Comparison of ENCODE assay signal across 8 mouse cellular contexts in the genomic region with DNA sequence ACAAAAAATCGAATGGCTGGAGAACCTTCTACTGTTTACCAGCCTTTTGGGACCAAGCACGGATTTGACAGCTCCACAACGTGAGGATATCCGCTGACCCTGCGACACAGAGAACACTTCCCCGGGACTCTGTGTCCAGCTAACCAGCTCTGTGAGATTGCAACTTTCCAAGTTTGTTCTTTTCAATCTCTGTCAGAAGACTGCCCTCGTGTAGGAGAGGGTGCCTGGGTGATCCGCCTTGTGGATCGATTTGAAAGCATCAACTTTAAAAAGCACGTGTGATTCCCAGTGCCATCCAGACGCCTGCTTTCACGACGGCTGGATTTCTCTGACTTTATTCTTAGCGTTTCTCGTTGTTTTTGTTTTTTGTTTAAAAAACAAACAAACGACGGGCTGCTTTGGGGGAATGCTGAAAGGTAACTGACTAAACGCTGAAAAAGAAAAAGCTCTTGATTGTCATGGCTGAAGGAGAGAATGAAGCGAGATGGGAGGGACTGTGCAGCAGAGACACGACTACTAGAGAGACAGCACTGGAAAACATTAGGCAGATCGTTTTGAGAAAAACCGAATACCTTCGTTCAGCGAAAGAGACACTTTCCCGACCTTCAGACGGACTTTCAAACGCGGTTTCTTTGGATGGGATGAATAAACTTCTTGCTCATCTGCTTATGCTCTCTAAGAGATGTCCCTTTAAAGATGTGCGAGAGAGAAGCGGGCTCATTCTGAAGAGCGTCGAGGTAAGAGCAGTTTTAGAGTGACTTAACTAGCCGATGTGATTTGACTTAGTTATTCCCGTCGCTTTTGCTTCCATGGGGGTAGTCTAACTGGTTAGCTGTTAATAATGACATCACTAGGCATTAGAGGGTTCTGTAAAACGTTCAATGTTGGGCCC. TPM values are rescaled to one million over a fixed set of nuclear protein-coding genes. Genes with fewer than 3 reads are reported as not detected.
DNase-seq lines count a peak whose midpoint lies in the region; ATAC-seq and TF ChIP-seq lines count a peak whose summit lies in the region.

No protein-coding gene starts in this region.

- dilution Hi-C loops in CH12.LX (cut with MboI; ENCODE audit: extremely low pct_ligation_motif_present, extremely low pct_unique_long_range_greater_than_20kb, low sequenced_read_pairs): no loop called here

- H3K9ac ChIP-seq in heart, embryonic 12.5 days: peak overlapping the region; percentile 75
- peak overlapping the region; percentile 67 for H3K9ac ChIP-seq in CH12.LX (ENCODE audit: insufficient read depth, low read depth)
- H3K9ac ChIP-seq in liver, embryonic 11.5 days (ENCODE audit: low read depth, low read length): peak overlapping the region; percentile 91

- peak overlapping the region; percentile 94 for H3K27ac ChIP-seq in heart, embryonic 12.5 days (ENCODE audit: poor library complexity, severe bottlenecking)
- no peak overlapping the region for H3K27ac ChIP-seq in CH12.LX (ENCODE audit: insufficient read depth, low read depth)
- H3K27ac ChIP-seq in liver, embryonic 11.5 days (ENCODE audit: low read depth, low read length): peak overlapping the region; percentile 96

- peaks cover 28% of the 10 kb centered on the region for H3K4me1 ChIP-seq in heart, embryonic 12.5 days (replicated peaks)
- H3K4me1 ChIP-seq in CH12.LX (ENCODE audit: control insufficient read depth in 1 of 2, insufficient read depth in 2 of 2): peaks cover 3 to 54% of the 10 kb centered on the region in 2 experiments; a peak in 3 of 4 replicates
- H3K4me1 ChIP-seq in liver, embryonic 11.5 days (replicated peaks; ENCODE audit: control insufficient read depth, insufficient read depth, low read length): peaks cover 22% of the 10 kb centered on the region

- under 1% methylated on average over 36 of the region's 36 CpGs for WGBS in heart, embryonic 12.5 days
- under 1% methylated on average over 36 of the region's 36 CpGs for WGBS in liver, embryonic 11.5 days

- H3K9me3 ChIP-seq in heart, embryonic 12.5 days (replicated peaks): no peaks in the 10 kb centered on the region
- H3K9me3 ChIP-seq in CH12.LX (replicated peaks; ENCODE audit: low read length): peaks cover 3% of the 10 kb centered on the region
- H3K9me3 ChIP-seq in liver, embryonic 11.5 days (ENCODE audit: control insufficient read depth, low read length): no peaks in the 10 kb centered on the region

- DNase-seq in heart, adult 9 months (ENCODE audit: low spot score in 2 of 2): no peak
- DNase-seq in CH12.LX (ENCODE audit: extremely low read depth): no peak
- DNase-seq in fibroblast of lung, adult 2 months (ENCODE audit: low read depth): peak; percentile 71
- DNase-seq in liver, embryonic 11.5 days (ENCODE audit: low spot score): no peak
- DNase-seq in splenic B cell, adult 2 months (ENCODE audit: low read depth, low spot score): peak; percentile 26
- no peak for DNase-seq in cerebellum, adult 9-10 months
- DNase-seq in frontal cortex, postnatal 36 days (ENCODE audit: low spot score in 2 of 2): no peak

- no peak for TF ChIP-seq RAD21 in CH12.LX (IDR thresholded peaks at IDR 0.05; ENCODE audit: low read depth, low read length)

- no peak for TF ChIP-seq POLR2A in CH12.LX (IDR thresholded peaks at IDR 0.05; ENCODE audit: low read depth, low read length)

- TF ChIP-seq CTCF in CH12.LX (conservative IDR thresholded peaks at IDR 0.05 in 1 of 2, IDR thresholded peaks at IDR 0.05 in 1 of 2; ENCODE audit: low read depth in 2 of 2, low read length in 2 of 2): no peak

- peak overlapping the region; percentile 84 for H3K4me2 ChIP-seq in heart, embryonic 12.5 days
- H3K4me2 ChIP-seq in CH12.LX (ENCODE audit: insufficient read depth, low read depth, poor library complexity, severe bottlenecking): peak overlapping the region; percentile 99
- peak overlapping the region; percentile 97 for H3K4me2 ChIP-seq in liver, embryonic 11.5 days

- 0 out of 2 replicates have a peak, but pooled peaks have one; percentile 12 for TF ChIP-seq EP300 in CH12.LX (IDR thresholded peaks at IDR 0.05; ENCODE audit: low read length)

- in situ Hi-C loops in CH12.LX (cut with MboI; ENCODE audit: low pct_ligation_motif_present, low pct_unique_long_range_greater_than_20kb, low sequenced_read_pairs): loop anchor here (25.0 kb wide), 1 partner anchor 299 kb away; a partner anchor contains a TSS

- no peaks in the 10 kb centered on the region for H3K36me3 ChIP-seq in heart, embryonic 12.5 days
- peaks cover 0 to 14% of the 10 kb centered on the region in 2 experiments for H3K36me3 ChIP-seq in CH12.LX (replicated peaks in 1 of 2; ENCODE audit: control insufficient read depth in 1 of 2, insufficient read depth in 1 of 2, low read length in 1 of 2)
- H3K36me3 ChIP-seq in liver, embryonic 11.5 days (ENCODE audit: control insufficient read depth, insufficient read depth, low read length): no peaks in the 10 kb centered on the region
- H3K36me3 ChIP-seq in splenic B cell, adult 2 months (ENCODE audit: control insufficient read depth, insufficient read depth, low read length, poor library complexity, severe bottlenecking): no peaks in the 10 kb centered on the region

- ATAC-seq in heart, embryonic 12.5 days (ENCODE audit: insufficient number of reproducible peaks, low FRiP score): no peak
- no peak; the same call in 1 of the 2 replicates for ATAC-seq in liver, embryonic 11.5 days (replicated peaks; ENCODE audit: low FRiP score)

- no peaks in the 10 kb centered on the region for H3K27me3 ChIP-seq in heart, embryonic 12.5 days (replicated peaks)
- no peaks in the 10 kb centered on the region for H3K27me3 ChIP-seq in CH12.LX (replicated peaks)
- no peaks in the 10 kb centered on the region for H3K27me3 ChIP-seq in liver, embryonic 11.5 days (replicated peaks; ENCODE audit: control insufficient read depth, insufficient read depth, low read length)
- H3K27me3 ChIP-seq in splenic B cell, adult 2 months (ENCODE audit: control insufficient read depth, insufficient read depth, low read length, poor library complexity, severe bottlenecking): no peaks in the 10 kb centered on the region

- peak overlapping the region; percentile 65 for H3K4me3 ChIP-seq in heart, embryonic 12.5 days
- H3K4me3 ChIP-seq in CH12.LX (replicated peaks in 1 of 3; ENCODE audit: low read depth in 2 of 3, low read length in 2 of 3, poor library complexity in 1 of 3): peak overlapping the region; percentile 72 to 79 (median 74)
- peak overlapping the region; percentile 79 for H3K4me3 ChIP-seq in liver, embryonic 11.5 days (ENCODE audit: low read depth, low read length)

- peaks cover 16% of the 10 kb centered on the region; the same call in 1 of the 2 replicates for H3K79me2 ChIP-seq in CH12.LX (replicated peaks; ENCODE audit: control insufficient read depth, extremely low read depth, insufficient read depth, poor library complexity, severe bottlenecking)

TF ChIP-seq in CH12.LX, 34 proteins besides CTCF, POLR2A, EP300 and RAD21 (continues in another document):
- TF ChIP-seq CHD2 (IDR thresholded peaks at IDR 0.05; ENCODE audit: low read length) (no peak), ZKSCAN1 (IDR thresholded peaks at IDR 0.05; ENCODE audit: borderline replicate concordance, low read depth, low read length) (no peak), MAZ (IDR thresholded peaks at IDR 0.05; ENCODE audit: low read depth, low read length) (no peak), MAFK (IDR thresholded peaks at IDR 0.05; ENCODE audit: insufficient replicate concordance, low read length) (no peak), IRF4 (IDR thresholded peaks at IDR 0.05; ENCODE audit: low read depth, low read length) (no peak), POLR2AphosphoS2 (IDR thresholded peaks at IDR 0.05; ENCODE audit: low read depth, low read length) (no peak), PAX5 (IDR thresholded peaks at IDR 0.05; ENCODE audit: low read length) (no peak), CHD1 (IDR thresholded peaks at IDR 0.05; ENCODE audit: low read depth, low read length) (no peak; the same call in 1 of the 2 replicates), ZC3H11A (IDR thresholded peaks at IDR 0.05; ENCODE audit: low read depth, low read length) (no peak), MYC (IDR thresholded peaks at IDR 0.05; ENCODE audit: low read depth, low read length) (0 out of 2 replicates have a peak, but pooled peaks have one; percentile 52), KAT2A (IDR thresholded peaks at IDR 0.05; ENCODE audit: insufficient replicate concordance, low read length) (no peak), USF1 (IDR thresholded peaks at IDR 0.05; ENCODE audit: low read depth, low read length) (no peak), NRF1 (IDR thresholded peaks at IDR 0.05; ENCODE audit: low read depth, low read length) (no peak), MEF2A (IDR thresholded peaks at IDR 0.05; ENCODE audit: borderline replicate concordance, low read depth, low read length) (no peak), SIN3A (IDR thresholded peaks at IDR 0.05; ENCODE audit: low read length) (peak; percentile 89), ELF1 (IDR thresholded peaks at IDR 0.05; ENCODE audit: low read depth, low read length) (no peak), TBP (conservative IDR thresholded peaks at IDR 0.05; ENCODE audit: low read depth, low read length) (no peak), MAX (IDR thresholded peaks at IDR 0.05; ENCODE audit: low read length) (peak; percentile 88), UBTF (IDR thresholded peaks at IDR 0.05; ENCODE audit: low read depth, low read length) (no peak), JUN (IDR thresholded peaks at IDR 0.05; ENCODE audit: insufficient read depth, low read depth, low read length) (no peak), BHLHE40 (IDR thresholded peaks at IDR 0.05; ENCODE audit: low read depth, low read length) (peak; percentile 55), MXI1 (IDR thresholded peaks at IDR 0.05; ENCODE audit: low read depth, low read length) (peak; percentile 92), E2F4 (IDR thresholded peaks at IDR 0.05; ENCODE audit: insufficient replicate concordance, low read depth, low read length) (0 out of 2 replicates have a peak, but pooled peaks have one; percentile 21), ZMIZ1 (IDR thresholded peaks at IDR 0.05; ENCODE audit: low read depth, low read length) (no peak)

RNA-seq across cellular contexts. Expression of a gene that starts 1.1 kb away (rescaled TPM):
- polyA plus RNA-seq in heart, embryonic 12.5 days (2016; fragmentation: Nextera tagmentation; extraction: Ambion mirVana): 27.8 and 28.6 TPM in 2 replicates
- total RNA-seq in CH12.LX (2012; rRNA removed): 9.6 and 10.4 TPM in 2 replicates
- 27.8 and 30.8 TPM in 2 replicates for total RNA-seq in CH12.LX (2014; rRNA removed)
- 22.0 and 23.5 TPM in 2 replicates for polyA plus RNA-seq in CH12.LX (2012; ENCODE audit: insufficient read length, low read depth)
- 22.8 and 25.6 TPM in 2 replicates for polyA plus RNA-seq in liver, embryonic 11.5 days (2014; fragmentation: Nextera tagmentation; extraction: Ambion mirVana)

RNA-seq across cellular contexts. Expression of a gene that starts 1.1 kb away (rescaled TPM):
- polyA plus RNA-seq in heart, embryonic 12.5 days (2016; fragmentation: Nextera tagmentation; extraction: Ambion mirVana): 19.3 and 21.8 TPM in 2 replicates
- total RNA-seq in CH12.LX (2012; rRNA removed) (14.1 TPM in 2 replicates), CH12.LX (2014; rRNA removed) (28.1 and 29.2 TPM in 2 replicates)
- polyA plus RNA-seq in CH12.LX (2012; ENCODE audit: insufficient read length, low read depth): 19.4 and 19.8 TPM in 2 replicates
- polyA plus RNA-seq in liver, embryonic 11.5 days (2014; fragmentation: Nextera tagmentation; extraction: Ambion mirVana): 31.1 and 34.4 TPM in 2 replicates

Comparison
In these comparisons a context has a peak if more than half of its experiments do, and no peak if none do; other contexts are left out.
1. DNase-seq: peak in fibroblast of lung, adult 2 months (single experiment) and splenic B cell, adult 2 months (single experiment); none in heart, adult 9 months (0 of 2), CH12.LX (single experiment), liver, embryonic 11.5 days (single experiment), cerebellum, adult 9-10 months (single experiment) and frontal cortex, postnatal 36 days (0 of 2).
2. Peak in every context shown above with its lines, with median percentiles within 50 percentile points of each other: H3K4me2 ChIP-seq, H3K4me3 ChIP-seq and H3K9ac ChIP-seq.